Comparison of ENCODE assay signal across 8 mouse cellular contexts in the genomic region with DNA sequence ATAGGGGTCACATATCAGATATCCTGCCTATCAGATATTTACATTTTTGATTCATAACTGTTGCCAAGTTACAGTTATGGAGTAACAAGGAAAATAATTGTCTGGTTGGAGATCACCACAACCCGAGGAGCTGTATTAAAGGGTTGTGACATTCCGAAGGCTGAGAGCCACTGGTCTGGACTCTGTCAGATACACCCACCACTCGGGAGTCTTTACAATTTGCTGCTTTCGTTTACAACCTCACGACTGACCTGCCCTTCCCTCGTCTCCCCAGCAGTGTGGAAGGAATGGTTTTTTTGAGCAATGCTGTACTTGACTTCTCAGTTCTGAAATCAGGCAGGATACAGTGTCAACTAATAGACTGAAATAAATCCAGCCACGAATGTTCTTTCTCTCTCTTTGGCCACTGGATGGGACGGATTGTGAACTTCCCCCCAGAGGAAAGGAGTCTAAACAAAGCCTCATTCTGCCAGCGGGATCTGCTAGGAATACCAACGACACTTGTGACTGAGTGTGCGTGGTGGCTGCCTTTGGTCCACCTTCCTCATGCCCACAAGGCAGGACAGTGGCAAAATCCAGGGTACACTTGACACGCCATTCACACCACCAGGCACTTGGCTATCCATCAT. TPM values are rescaled to one million over a fixed set of nuclear protein-coding genes. Genes with fewer than 3 reads are reported as not detected.
DNase-seq lines count a peak whose midpoint lies in the region; ATAC-seq lines count a peak whose summit lies in the region.

No protein-coding gene starts in this region.

- peak overlapping the region; percentile 3; the same call in 1 of the 2 replicates for H3K4me3 ChIP-seq in heart, embryonic 16.5 days (ENCODE audit: low read length)
- no peak overlapping the region for H3K4me3 ChIP-seq in stomach, embryonic 16.5 days (replicated peaks; ENCODE audit: low read length)

- peaks cover 21% of the 10 kb centered on the region for H3K4me1 ChIP-seq in heart, embryonic 16.5 days (ENCODE audit: control insufficient read depth, insufficient read depth, low read length)
- peaks cover 13% of the 10 kb centered on the region for H3K4me1 ChIP-seq in stomach, embryonic 16.5 days (ENCODE audit: control insufficient read depth, insufficient read depth, low read length)

- peak overlapping the region; percentile 41; the same call in 1 of the 2 replicates for H3K9ac ChIP-seq in heart, embryonic 16.5 days (ENCODE audit: low read length)
- H3K9ac ChIP-seq in stomach, embryonic 16.5 days (ENCODE audit: low read length), result no peak overlapping the region

- 24% methylated on average over 12 of the region's 12 CpGs for WGBS in heart, embryonic 16.5 days
- 29% methylated on average over 12 of the region's 12 CpGs for WGBS in stomach, embryonic 16.5 days

- no peaks in the 10 kb centered on the region for H3K27me3 ChIP-seq in heart, embryonic 16.5 days (ENCODE audit: control insufficient read depth, insufficient read depth, low read length)
- no peaks in the 10 kb centered on the region for H3K27me3 ChIP-seq in stomach, embryonic 16.5 days (ENCODE audit: control insufficient read depth, insufficient read depth, low read length)

- no peaks in the 10 kb centered on the region for H3K9me3 ChIP-seq in heart, embryonic 16.5 days (replicated peaks; ENCODE audit: control insufficient read depth, low read length)
- no peaks in the 10 kb centered on the region for H3K9me3 ChIP-seq in stomach, embryonic 16.5 days (replicated peaks; ENCODE audit: control insufficient read depth, low read length)

- no peak for DNase-seq in heart, adult 18-20 months
- peak; percentile 8 for DNase-seq in right cerebral cortex, postnatal 4 days
- DNase-seq in right cerebral cortex, postnatal 14 days, result no peak
- DNase-seq in layer of hippocampus, postnatal 36 days, result peak; percentile 4 to 11
- no peak for DNase-seq in adrenal gland, adult 8-10 months
- DNase-seq in thymus, postnatal 25 days, result no peak

- H3K27ac ChIP-seq in heart, embryonic 16.5 days (ENCODE audit: low read length), result peak overlapping the region; percentile 11
- peak overlapping the region; percentile 34; the same call in 1 of the 2 replicates for H3K27ac ChIP-seq in stomach, embryonic 16.5 days (ENCODE audit: low read length)

- peak overlapping the region; percentile 41 for H3K4me2 ChIP-seq in heart, embryonic 16.5 days (ENCODE audit: low read depth, low read length)
- peak overlapping the region; percentile 10; the same call in 1 of the 2 replicates for H3K4me2 ChIP-seq in stomach, embryonic 16.5 days (ENCODE audit: low read depth, low read length)

- no peaks in the 10 kb centered on the region for H3K36me3 ChIP-seq in heart, embryonic 16.5 days (ENCODE audit: control insufficient read depth, insufficient read depth)
- H3K36me3 ChIP-seq in stomach, embryonic 16.5 days (ENCODE audit: control insufficient read depth, insufficient read depth, low read length), result no peaks in the 10 kb centered on the region

- ATAC-seq in heart, embryonic 16.5 days (replicated peaks; ENCODE audit: extremely low read depth, insufficient read depth, low FRiP score), result 0 out of 2 replicates have a peak, but pooled peaks have one; percentile 34
- ATAC-seq in stomach, embryonic 16.5 days (ENCODE audit: insufficient read depth, low FRiP score), result peak; percentile 19; the same call in 1 of the 2 replicates

RNA-seq across cellular contexts. Expression of a gene that starts 0.5 kb away (rescaled TPM):
- polyA plus RNA-seq in heart, embryonic 16.5 days (2015; fragmentation: Nextera tagmentation; extraction: Ambion mirVana), result 91.0 and 106 TPM in 2 replicates
- 10 to 100 TPM; 20.7 to 29.5 TPM for total RNA-seq in heart, adult 18-20 months (2021)
- total RNA-seq in layer of hippocampus, postnatal 36 days (2021), result 100 to 1,000 TPM; 129 to 137 TPM
- 88.1 and 96.3 TPM in 2 replicates for polyA plus RNA-seq in stomach, embryonic 16.5 days (2015; fragmentation: Nextera tagmentation; extraction: Ambion mirVana)
- total RNA-seq in adrenal gland, adult 8-10 months (2022), result 10 to 100 TPM; 12.5 to 24.0 (median 16.7) TPM

Comparison
In these comparisons a context has a peak if more than half of its experiments do, and no peak if none do; other contexts are left out.
1. DNase-seq: peak in right cerebral cortex, postnatal 4 days (single experiment) and layer of hippocampus, postnatal 36 days (2 of 2); none in heart, adult 18-20 months (0 of 2), right cerebral cortex, postnatal 14 days (single experiment), adrenal gland, adult 8-10 months (single experiment) and thymus, postnatal 25 days (single experiment).
2. RNA of a gene that starts 0.5 kb away (total RNA-seq): 129 to 137 TPM in layer of hippocampus, postnatal 36 days; 20.7 to 29.5 TPM in heart, adult 18-20 months and 12.5 to 24.0 TPM in adrenal gland, adult 8-10 months; every median in the first group is over 4 times any median in the second.